Mouse (Mus musculus): ENCODE results near the gene Nat8f1.
"Not testable (repeated sequence)": the region's sequence is repeated elsewhere in the genome, so short reads cannot be mapped to it uniquely, and the experiment has no call there.

GRCm38 (mm10) chr6:85918341-85918740, 2.9 kb upstream of the Nat8f1 start:
- not testable (repeated sequence) for TF ChIP-seq CTCF (IDR thresholded peaks at IDR 0.05; ENCODE audit: borderline replicate concordance, insufficient read depth, low read length); POLR2A (IDR thresholded peaks at IDR 0.05; ENCODE audit: low read depth, low read length)
